Mouse (Mus musculus) olfactory bulb, adult 2 months (tissue): ENCODE measurements at regions not wholly inside any gene's neighbourhood (a gene's known extent, or its start where the extent isn't known, plus 50 kb on each side); places are given as distances from the start of the nearest gene placed in this dataset.

Source experiments
- CTCF ChIP-seq: fragments of 200-500 bp; IDR thresholded peaks from 2 replicates; pipeline ENCODE4 v1.5.1; 2012; ENCODE audit warnings: low read depth, mild to moderate bottlenecking, low read length, moderate library complexity; ENCODE audit not compliant: insufficient read depth
- POLR2A ChIP-seq: fragments of 200-500 bp; IDR thresholded peaks from 2 replicates; pipeline ENCODE4 v1.6.1; 2012; ENCODE audit warnings: mild to moderate bottlenecking, low read depth, low read length, moderate library complexity; ENCODE audit not compliant: insufficient read depth

DNA sequence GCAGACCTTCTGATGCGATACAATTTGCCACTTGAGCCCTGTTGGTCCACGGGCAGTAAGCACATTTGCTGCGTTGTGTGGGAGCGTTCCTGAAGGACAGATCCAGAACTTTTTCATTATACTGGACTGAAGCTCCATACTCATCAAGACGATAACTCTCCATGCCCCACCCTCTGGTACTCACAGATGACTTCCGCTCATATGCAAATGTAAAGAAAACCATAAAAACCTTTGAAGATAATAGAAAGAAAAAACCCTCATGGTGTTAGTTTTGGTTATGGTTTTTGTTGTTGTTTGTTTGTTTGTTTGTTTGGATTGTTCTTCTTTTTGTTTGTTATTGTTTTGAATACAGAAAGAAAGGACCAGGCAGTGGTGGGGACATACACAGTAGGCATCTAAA lies 86.0 kb upstream of the Calm2 start:
- TF ChIP-seq POLR2A (no peak), CTCF (no peak)
